Mouse (Mus musculus) neutrophil, adult 59 days (primary cell): ENCODE measurements around the gene Cd48. TPM values are rescaled to one million over a fixed set of nuclear protein-coding genes. Genes with fewer than 3 reads are reported as not detected.

ENCODE experiments used
- total RNA-seq, 2 experiments: library from RNA; stranded (reverse); gene quantifications; 1 replicate in 1 of 2; 2 replicates in 1 of 2; pipeline ENCODE4 v1.2.4; 2023

Gene Cd48
- total RNA-seq: 10 to 100 TPM; 55.8 to 79.4 TPM

GRCm38 (mm10) chr1:171681531-171682299 lies at the start of gene Cd48:
Gene Cd48 (plus strand): TSS chr1:171682009.

GRCm38 (mm10) chr1:171652734-171653133 lies 29.1 kb upstream of the Cd48 start, which contains the start of gene Slamf7:
Gene Slamf7 (minus strand): TSS chr1:171653035.

Other genes with a start within 250 kb of the Cd48 start
- gene F11r, start 244.5 kb upstream of the Cd48 start, total RNA-seq: under 1 TPM; 0.20 to 0.31 TPM
- gene Alyref2, start 178.5 kb upstream of the Cd48 start, total RNA-seq: 1 to 10 TPM; 6.6 to 7.3 TPM
- gene Itln1, start 146.7 kb upstream of the Cd48 start, total RNA-seq: not detected
- 1 to 10 TPM; 7.6 to 8.0 TPM for gene Cd244a, start 122.8 kb upstream of the Cd48 start, total RNA-seq
- gene Ly9, start 74.6 kb upstream of the Cd48 start, total RNA-seq: 10 to 100 TPM; 16.8 to 24.0 TPM
- 1 to 10 TPM; 3.4 to 4.3 TPM for gene Slamf7, start 29.0 kb upstream of the Cd48 start, total RNA-seq
- gene Slamf1, start 85.1 kb downstream of the Cd48 start, total RNA-seq: under 1 TPM; 0.20 to 0.44 TPM
- 100 to 1,000 TPM; 280 to 294 TPM for gene Cd84, start 157.7 kb downstream of the Cd48 start, total RNA-seq
- 10 to 100 TPM; 30.8 to 32.4 TPM for gene Gm10521, start 213.7 kb downstream of the Cd48 start, total RNA-seq
- gene Slamf6, start 235.5 kb downstream of the Cd48 start, total RNA-seq: 1 to 10 TPM; 1.5 to 4.2 TPM